Mouse (Mus musculus): ENCODE measurements around the gene Pard3. TPM values are rescaled to one million over a fixed set of nuclear protein-coding genes. Genes with fewer than 3 reads are reported as not detected.

Pard3 gene
- polyA plus RNA-seq, 1 experiment from 2014 or later: 35.0 TPM

- Histone ChIP-seq H3K9me3 (no peaks in the 10 kb centered on the region), H3K4me2 (replicated peaks) (no peak overlapping the region), H3K4me1 (peaks cover 40% of the 10 kb centered on the region), H3K36me3 (peaks cover 8% of the 10 kb centered on the region), H3K27me3 (no peaks in the 10 kb centered on the region), H3K9ac (no peak overlapping the region), H3K4me3 (no peak overlapping the region), H3K27ac (no peak overlapping the region; the same call in 1 of the 2 replicates)
- 79% methylated on average over 9 of the region's 9 CpGs for WGBS
- ATAC-seq (ENCODE audit: low FRiP score, low read depth): no peak
These were observed 376.6 kb downstream of the Pard3 start for GRCm38 (mm10) chr8:127440161-127440833.

- H3K9ac ChIP-seq: no peak overlapping the region
- ATAC-seq (ENCODE audit: low FRiP score, low read depth): no peak
- no peak overlapping the region for H3K4me2 ChIP-seq (replicated peaks)
- H3K4me3 ChIP-seq: no peak overlapping the region
- no peaks in the 10 kb centered on the region for H3K27me3 ChIP-seq
- peaks cover 9% of the 10 kb centered on the region for H3K36me3 ChIP-seq
- peaks cover 40% of the 10 kb centered on the region for H3K4me1 ChIP-seq
- WGBS: 75% methylated on average over 6 of the region's 6 CpGs
- no peaks in the 10 kb centered on the region for H3K9me3 ChIP-seq
- no peak overlapping the region for H3K27ac ChIP-seq
These were observed 377.3 kb downstream of the Pard3 start for GRCm38 (mm10) chr8:127440834-127441485.

- Histone ChIP-seq H3K9ac (no peak overlapping the region), H3K9me3 (no peaks in the 10 kb centered on the region), H3K27ac (no peak overlapping the region), H3K4me1 (no peaks in the 10 kb centered on the region), H3K4me3 (no peak overlapping the region), H3K27me3 (no peaks in the 10 kb centered on the region), H3K4me2 (replicated peaks) (no peak overlapping the region), H3K36me3 (peaks cover 15% of the 10 kb centered on the region)
- ATAC-seq (ENCODE audit: low FRiP score, low read depth): no peak
- WGBS: 92% methylated on average over 1 of the region's 1 CpGs
These were observed 383.7 kb downstream of the Pard3 start for GRCm38 (mm10) chr8:127447401-127447800.

- Histone ChIP-seq H3K9me3 (peaks cover 2% of the 10 kb centered on the region; the same call in 1 of the 2 replicates), H3K4me2 (replicated peaks) (no peak overlapping the region), H3K9ac (no peak overlapping the region), H3K4me1 (no peaks in the 10 kb centered on the region), H3K27me3 (no peaks in the 10 kb centered on the region), H3K36me3 (peaks cover 26% of the 10 kb centered on the region), H3K4me3 (no peak overlapping the region), H3K27ac (no peak overlapping the region)
- no peak for ATAC-seq (ENCODE audit: low FRiP score, low read depth)
- WGBS: 96% methylated on average over 6 of the region's 6 CpGs
These were observed 385.6 kb downstream of the Pard3 start for GRCm38 (mm10) chr8:127449066-127449840.

- H3K27me3 ChIP-seq: no peaks in the 10 kb centered on the region
These were observed 387.4 kb downstream of the Pard3 start for GRCm38 (mm10) chr8:127450954-127451668.

GRCm38 (mm10) chr8:127452364-127452763, 388.7 kb downstream of the Pard3 start:
- H3K27ac ChIP-seq: no peak overlapping the region
- 92% methylated on average over 6 of the region's 6 CpGs for WGBS

More at GRCm38 (mm10) chr8:127450954-127451668, 387.4 kb downstream of the Pard3 start:
- H3K4me3 ChIP-seq: no peak overlapping the region
- H3K4me2 ChIP-seq (replicated peaks): no peak overlapping the region
- ATAC-seq (ENCODE audit: low FRiP score, low read depth): no peak
- 88% methylated on average over 14 of the region's 14 CpGs for WGBS
- no peaks in the 10 kb centered on the region for H3K4me1 ChIP-seq
- H3K9ac ChIP-seq: no peak overlapping the region
- peaks cover 18% of the 10 kb centered on the region for H3K36me3 ChIP-seq
- H3K27ac ChIP-seq: no peak overlapping the region
- peaks cover 5% of the 10 kb centered on the region; the same call in 1 of the 2 replicates for H3K9me3 ChIP-seq

GRCm38 (mm10) chr8:127457901-127458300, 394.2 kb downstream of the Pard3 start:
- Histone ChIP-seq H3K9me3 (peaks cover 5% of the 10 kb centered on the region; the same call in 1 of the 2 replicates), H3K9ac (no peak overlapping the region), H3K4me3 (no peak overlapping the region), H3K4me1 (no peaks in the 10 kb centered on the region), H3K27ac (no peak overlapping the region), H3K36me3 (peaks cover 32% of the 10 kb centered on the region), H3K4me2 (replicated peaks) (no peak overlapping the region), H3K27me3 (no peaks in the 10 kb centered on the region)
- WGBS: 79% methylated on average over 3 of the region's 3 CpGs
- no peak for ATAC-seq (ENCODE audit: low FRiP score, low read depth)

More at GRCm38 (mm10) chr8:127452364-127452763, 388.7 kb downstream of the Pard3 start:
- peaks cover 5% of the 10 kb centered on the region; the same call in 1 of the 2 replicates for H3K9me3 ChIP-seq
- peaks cover 22% of the 10 kb centered on the region for H3K36me3 ChIP-seq
- no peaks in the 10 kb centered on the region for H3K4me1 ChIP-seq
- no peak overlapping the region for H3K4me3 ChIP-seq
- no peak overlapping the region for H3K4me2 ChIP-seq (replicated peaks)
- no peaks in the 10 kb centered on the region for H3K27me3 ChIP-seq
- no peak overlapping the region for H3K9ac ChIP-seq
- ATAC-seq (ENCODE audit: low FRiP score, low read depth): no peak

- no peak overlapping the region for H3K27ac ChIP-seq
- H3K36me3 ChIP-seq: peaks cover 24% of the 10 kb centered on the region
- 92% methylated on average over 3 of the region's 3 CpGs for WGBS
- H3K4me2 ChIP-seq (replicated peaks): no peak overlapping the region
- H3K4me3 ChIP-seq: no peak overlapping the region
- no peaks in the 10 kb centered on the region for H3K4me1 ChIP-seq
- no peaks in the 10 kb centered on the region for H3K27me3 ChIP-seq
- H3K9ac ChIP-seq: no peak overlapping the region
- H3K9me3 ChIP-seq: no peaks in the 10 kb centered on the region
- no peak for ATAC-seq (ENCODE audit: low FRiP score, low read depth)
These were observed 397.5 kb downstream of the Pard3 start for GRCm38 (mm10) chr8:127461173-127461572.

- Histone ChIP-seq H3K4me2 (replicated peaks) (no peak overlapping the region), H3K9me3 (no peaks in the 10 kb centered on the region), H3K27me3 (no peaks in the 10 kb centered on the region), H3K9ac (no peak overlapping the region), H3K27ac (no peak overlapping the region), H3K4me3 (no peak overlapping the region), H3K4me1 (no peaks in the 10 kb centered on the region), H3K36me3 (peaks cover 20% of the 10 kb centered on the region)
- no peak for ATAC-seq (ENCODE audit: low FRiP score, low read depth)
- WGBS: 82% methylated on average over 2 of the region's 2 CpGs
These were observed 398.8 kb downstream of the Pard3 start for GRCm38 (mm10) chr8:127462378-127462935.

- no peak for ATAC-seq (ENCODE audit: low FRiP score, low read depth)
- no peak overlapping the region for H3K27ac ChIP-seq
- WGBS: 84% methylated on average over 1 of the region's 1 CpGs
- no peaks in the 10 kb centered on the region for H3K27me3 ChIP-seq
- no peaks in the 10 kb centered on the region for H3K4me1 ChIP-seq
- H3K36me3 ChIP-seq: peaks cover 20% of the 10 kb centered on the region
- no peak overlapping the region for H3K9ac ChIP-seq
- H3K9me3 ChIP-seq: no peaks in the 10 kb centered on the region
- H3K4me3 ChIP-seq: no peak overlapping the region
- no peak overlapping the region for H3K4me2 ChIP-seq (replicated peaks)
These were observed 400.6 kb downstream of the Pard3 start for GRCm38 (mm10) chr8:127464300-127464699.

- no peaks in the 10 kb centered on the region for H3K4me1 ChIP-seq
- H3K4me2 ChIP-seq (replicated peaks): no peak overlapping the region
- WGBS: 51% methylated on average over 2 of the region's 2 CpGs
- no peak overlapping the region for H3K4me3 ChIP-seq
- H3K9me3 ChIP-seq: no peaks in the 10 kb centered on the region
- ATAC-seq (ENCODE audit: low FRiP score, low read depth): no peak
- no peak overlapping the region for H3K9ac ChIP-seq
- H3K36me3 ChIP-seq: peaks cover 12% of the 10 kb centered on the region; the same call in 1 of the 2 replicates
- no peaks in the 10 kb centered on the region for H3K27me3 ChIP-seq
- no peak overlapping the region for H3K27ac ChIP-seq
These were observed 408.5 kb downstream of the Pard3 start for GRCm38 (mm10) chr8:127472204-127472603.
